Mouse (Mus musculus): ENCODE results near the gene Gm10322.

DNA sequence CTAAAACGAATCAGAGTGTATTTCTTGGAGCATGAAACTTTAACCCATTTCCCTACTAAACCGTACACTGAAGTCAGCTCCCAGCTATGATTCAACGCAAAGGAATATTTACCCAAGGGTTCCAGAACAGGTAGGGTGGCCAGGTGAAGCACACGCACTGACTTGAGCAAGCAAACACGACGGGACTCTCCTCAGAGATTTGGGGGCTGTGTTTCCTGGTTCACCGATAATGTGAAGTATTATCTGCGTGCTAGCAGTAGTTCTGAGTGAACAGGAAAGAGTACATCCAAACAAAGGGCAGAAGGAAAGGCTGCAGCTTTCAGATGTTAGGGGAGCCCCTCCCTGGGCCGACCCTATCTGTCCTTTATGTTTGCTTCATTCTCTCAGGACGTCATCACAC lies 5.5 kb downstream of the Gm10322 start:
- no peak for TF ChIP-seq TAL1 (IDR thresholded peaks at IDR 0.05; ENCODE audit: low read length)
- no peak for TF ChIP-seq GATA1 (IDR thresholded peaks at IDR 0.05; ENCODE audit: low read length)

Measured in erythroblast, embryonic 14.5 days (primary cell).